Mouse (Mus musculus) neural tube, embryonic 15.5 days (tissue): Measurements from ENCODE around the gene Ska3. TPM values are rescaled to one million over a fixed set of nuclear protein-coding genes. Genes with fewer than 3 reads are reported as not detected.

ENCODE experiments used
- ATAC-seq: fragments of 200-750 bp; cut with Nextera tagmentation; 2 replicates; pipeline ENCODE4 v1.8.0; 2017; ENCODE audit warnings: mild to moderate bottlenecking, moderate TSS enrichment, moderate library complexity; ENCODE audit not compliant: low FRiP score
- H3K27ac ChIP-seq: fragments of 300-500 bp; sonication (generic); replicated peaks from 2 replicates; pipeline ENCODE4 v1.5.1; 2015; ENCODE audit warnings: mild to moderate bottlenecking, inconsistent platforms
- H3K27me3 ChIP-seq: fragments of 300-500 bp; sonication (generic); replicated peaks from 2 replicates; pipeline ENCODE4 v1.6.1; 2015; ENCODE audit warnings: inconsistent platforms
- H3K36me3 ChIP-seq: fragments of 300-500 bp; sonication (generic); 2 replicates; pipeline ENCODE4 v1.6.1; 2015; ENCODE audit warnings: inconsistent platforms
- H3K4me1 ChIP-seq: fragments of 300-500 bp; sonication (generic); 2 replicates; pipeline ENCODE4 v1.6.1; 2015; ENCODE audit warnings: inconsistent platforms
- H3K4me2 ChIP-seq: fragments of 300-500 bp; sonication (generic); 2 replicates; pipeline ENCODE4 v1.6.1; 2015; ENCODE audit warnings: inconsistent platforms, mild to moderate bottlenecking, moderate library complexity
- H3K4me3 ChIP-seq: fragments of 300-500 bp; sonication (generic); replicated peaks from 2 replicates; pipeline ENCODE4 v1.5.1; 2015; ENCODE audit warnings: mild to moderate bottlenecking, inconsistent platforms
- H3K9ac ChIP-seq: fragments of 300-500 bp; sonication (generic); replicated peaks from 2 replicates; pipeline ENCODE4 v1.6.1; 2015; ENCODE audit warnings: mild to moderate bottlenecking, inconsistent platforms
- H3K9me3 ChIP-seq: fragments of 300-500 bp; sonication (generic); replicated peaks from 2 replicates; pipeline ENCODE4 v1.6.1; 2016; ENCODE audit warnings: inconsistent platforms
- WGBS: fragments of 180-500 bp; shearing (Covaris S2); methylation state at CpG from one replicate; pipeline ENCODE4 v1.1.7; 2015; ENCODE audit warnings: mixed read lengths; 5-methylcytosine and 5-hydroxymethylcytosine counted together
- microRNA-seq: library from miRNA; unstranded; fragments of <30 nt; microRNA quantifications from one replicate; pipeline ENCODE4, GENCODE M21; 2017
- polyA plus RNA-seq: library from polyadenylated mRNA; unstranded; fragments of >200 nt; fragmentation: Nextera tagmentation; extraction: Ambion mirVana; gene quantifications from 2 replicates; pipeline ENCODE4 v1.2.1, GENCODE M21; 2015

Ska3 gene
- polyA plus RNA-seq, 1 experiment from 2014 or later, result 5.5 TPM

- no peak overlapping the region for H3K4me2 ChIP-seq
- H3K27ac ChIP-seq, result no peak overlapping the region
- H3K9ac ChIP-seq, result no peak overlapping the region
- no peaks in the 10 kb centered on the region for H3K36me3 ChIP-seq
- H3K4me1 ChIP-seq, result no peaks in the 10 kb centered on the region
- H3K9me3 ChIP-seq, result no peaks in the 10 kb centered on the region
- no peak for ATAC-seq
- 90% methylated on average over 9 of the region's 9 CpGs for WGBS
- H3K4me3 ChIP-seq, result no peak overlapping the region
- no peaks in the 10 kb centered on the region for H3K27me3 ChIP-seq
Measured at GRCm38 (mm10) chr14:57789759-57790158, 36.2 kb downstream of the Ska3 start.

- Histone ChIP-seq H3K4me3 (no peak overlapping the region), H3K4me2 (no peak overlapping the region), H3K9me3 (no peaks in the 10 kb centered on the region), H3K27me3 (no peaks in the 10 kb centered on the region), H3K36me3 (no peaks in the 10 kb centered on the region), H3K9ac (no peak overlapping the region), H3K4me1 (no peaks in the 10 kb centered on the region), H3K27ac (no peak overlapping the region)
- WGBS, result 77% methylated on average over 2 of the region's 2 CpGs
- ATAC-seq, result no peak
Measured at GRCm38 (mm10) chr14:57789311-57789710, 36.7 kb downstream of the Ska3 start.

- WGBS, result 79% methylated on average over 4 of the region's 4 CpGs
- no peak overlapping the region for H3K27ac ChIP-seq
- no peak overlapping the region for H3K4me2 ChIP-seq
- no peaks in the 10 kb centered on the region for H3K9me3 ChIP-seq
- H3K4me1 ChIP-seq, result no peaks in the 10 kb centered on the region
- ATAC-seq, result no peak
- H3K9ac ChIP-seq, result no peak overlapping the region
- H3K36me3 ChIP-seq, result no peaks in the 10 kb centered on the region
- no peak overlapping the region for H3K4me3 ChIP-seq
- H3K27me3 ChIP-seq, result no peaks in the 10 kb centered on the region
Measured at GRCm38 (mm10) chr14:57787406-57787805, 38.6 kb downstream of the Ska3 start.

- ATAC-seq, result no peak
Measured at GRCm38 (mm10) chr14:57772157-57772815, 53.7 kb downstream of the Ska3 start.

GRCm38 (mm10) chr14:57769102-57769501, 56.9 kb downstream of the Ska3 start:
- no peak overlapping the region for H3K4me3 ChIP-seq
- no peaks in the 10 kb centered on the region for H3K4me1 ChIP-seq
- H3K9me3 ChIP-seq, result no peaks in the 10 kb centered on the region
- H3K9ac ChIP-seq, result no peak overlapping the region
- no peak overlapping the region for H3K4me2 ChIP-seq
- 94% methylated on average over 5 of the region's 5 CpGs for WGBS
- no peak for ATAC-seq
- H3K27me3 ChIP-seq, result no peaks in the 10 kb centered on the region
- H3K27ac ChIP-seq, result no peak overlapping the region
- no peaks in the 10 kb centered on the region for H3K36me3 ChIP-seq

More at GRCm38 (mm10) chr14:57772157-57772815, 53.7 kb downstream of the Ska3 start:
- no peaks in the 10 kb centered on the region for H3K36me3 ChIP-seq
- H3K4me2 ChIP-seq, result no peak overlapping the region
- no peak overlapping the region for H3K27ac ChIP-seq
- H3K4me3 ChIP-seq, result no peak overlapping the region
- H3K9ac ChIP-seq, result no peak overlapping the region
- WGBS, result 90% methylated on average over 6 of the region's 6 CpGs
- no peaks in the 10 kb centered on the region for H3K27me3 ChIP-seq
- H3K4me1 ChIP-seq, result no peaks in the 10 kb centered on the region
- no peaks in the 10 kb centered on the region for H3K9me3 ChIP-seq

- Histone ChIP-seq H3K36me3 (no peaks in the 10 kb centered on the region), H3K9me3 (no peaks in the 10 kb centered on the region), H3K27ac (no peak overlapping the region), H3K4me1 (no peaks in the 10 kb centered on the region), H3K4me3 (no peak overlapping the region), H3K27me3 (no peaks in the 10 kb centered on the region), H3K4me2 (no peak overlapping the region), H3K9ac (no peak overlapping the region)
- WGBS, result 51% methylated on average over 10 of the region's 10 CpGs
- ATAC-seq, result no peak
Measured at GRCm38 (mm10) chr14:57760447-57761412, 65.3 kb downstream of the Ska3 start.

GRCm38 (mm10) chr14:57758237-57758636, 67.7 kb downstream of the Ska3 start, which contains the start of gene Lats2:
TSS of gene Lats2 (minus strand) at chr14:57758388.
- no peak within 1 kb of the TSS for H3K4me2 ChIP-seq
- H3K27ac ChIP-seq, result no peak within 1 kb of the TSS
- no peak within 1 kb of the TSS for H3K9ac ChIP-seq
- H3K4me1 ChIP-seq, result no peaks in the 10 kb centered on the region
- no peaks in the 10 kb centered on the region for H3K36me3 ChIP-seq
- no peak within 1 kb of the TSS for H3K4me3 ChIP-seq
- H3K27me3 ChIP-seq, result no peaks in the 10 kb centered on the region
- 85% methylated on average over 4 of the region's 4 CpGs for WGBS
- no peaks in the 10 kb centered on the region for H3K9me3 ChIP-seq
- no peak for ATAC-seq

Small RNA genes lying within 50 kb of the gene (microRNA-seq; reads per million reads assigned to microRNA genes)
- not detected for gene Mir3077

Other genes starting within 250 kb of the Ska3 start
- gene Xpo4, start 160.8 kb downstream of the Ska3 start, polyA plus RNA-seq, result 11.0 and 13.3 TPM in 2 replicates
- gene Gm49361, start 80.1 kb downstream of the Ska3 start, polyA plus RNA-seq, result not detected in 2 replicates
- gene Lats2, start 67.8 kb downstream of the Ska3 start, polyA plus RNA-seq, result 5.8 and 8.5 TPM in 2 replicates
- gene Sap18, start 28.0 kb downstream of the Ska3 start, polyA plus RNA-seq, result 26.5 and 28.7 TPM in 2 replicates
- 159 and 162 TPM in 2 replicates for gene Mrpl57, start within 50 bp of the Ska3 start, polyA plus RNA-seq
- gene Zdhhc20, start 64.1 kb upstream of the Ska3 start, polyA plus RNA-seq, result 40.7 and 46.2 TPM in 2 replicates
- gene Micu2, start 173.1 kb upstream of the Ska3 start, polyA plus RNA-seq, result 68.9 and 75.3 TPM in 2 replicates
- 24.9 and 25.9 TPM in 2 replicates for gene Fgf9, start 244.4 kb upstream of the Ska3 start, polyA plus RNA-seq